Mouse (Mus musculus): ENCODE results near the gene Kyat3. TPM values are rescaled to one million over a fixed set of nuclear protein-coding genes. Genes with fewer than 3 reads are reported as not detected.

The Kyat3 gene
- total and polyA plus RNA-seq, 3 experiments = 11.7 to 25.6 TPM; not detected in 1

DNA sequence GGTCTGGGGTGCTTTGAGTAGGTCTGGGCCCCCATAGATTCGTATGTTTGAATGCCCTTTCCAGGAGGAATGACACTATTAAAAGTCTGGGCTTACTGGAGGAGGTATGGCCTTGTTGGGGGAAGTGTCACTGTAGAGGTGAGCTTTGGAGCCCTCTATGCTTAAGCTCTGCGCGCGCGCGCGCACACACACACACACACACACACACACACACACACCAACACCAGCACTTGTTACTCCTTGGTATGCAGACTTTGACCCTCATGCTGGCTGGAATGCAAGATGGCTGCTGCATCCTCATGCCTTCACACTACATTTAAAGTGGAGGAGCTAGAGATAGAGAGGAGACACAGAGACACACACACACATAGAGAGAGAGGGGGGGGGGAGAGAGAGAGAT is 46.8 kb downstream of the Kyat3 start:
- Histone ChIP-seq H3K27ac (ENCODE audit: control insufficient read depth, low read depth, low read length) (no peak overlapping the region), H3K27me3 (ENCODE audit: control insufficient read depth in 1 of 2, insufficient read depth in 2 of 2, low read length in 2 of 2) (no peaks in the 10 kb centered on the region), H3K79me2 (ENCODE audit: control insufficient read depth, insufficient read depth, low read length, poor library complexity) (no peaks in the 10 kb centered on the region), H3K4me1 (ENCODE audit: control insufficient read depth in 1 of 2, insufficient read depth in 2 of 2, low read length in 2 of 2) (no peaks in the 10 kb centered on the region), H3K4me3 (ENCODE audit: control insufficient read depth in 1 of 2, insufficient read depth in 1 of 2, low read depth in 2 of 2, low read length in 2 of 2) (no peak overlapping the region), H3K36me3 (ENCODE audit: control insufficient read depth in 1 of 2, insufficient read depth in 2 of 2, low read length in 2 of 2) (no peaks in the 10 kb centered on the region), H3K9me3 (replicated peaks; ENCODE audit: insufficient read depth, low read length) (no peaks in the 10 kb centered on the region), H3K9ac (ENCODE audit: control insufficient read depth, low read depth, low read length, poor library complexity, severe bottlenecking) (no peak overlapping the region)
- no peak for TF ChIP-seq UBTF (IDR thresholded peaks at IDR 0.05; ENCODE audit: borderline replicate concordance, insufficient read depth, low read depth, low read length)
- TF ChIP-seq POLR2A (IDR thresholded peaks at IDR 0.05; ENCODE audit: control insufficient read depth in 1 of 2, insufficient read depth in 1 of 2, low read depth in 1 of 2, low read length in 2 of 2, poor library complexity in 1 of 2) = no peak
- TF ChIP-seq TAL1 (IDR thresholded peaks at IDR 0.05; ENCODE audit: low read length) = no peak
- TF ChIP-seq POLR2AphosphoS5 (IDR thresholded peaks at IDR 0.05; ENCODE audit: borderline replicate concordance, low read depth, low read length) = no peak
- no peak for TF ChIP-seq E2F4 (IDR thresholded peaks at IDR 0.05; ENCODE audit: borderline replicate concordance, low read depth, low read length)
- TF ChIP-seq CTCF (IDR thresholded peaks at IDR 0.05 in 2 of 3, conservative IDR thresholded peaks at IDR 0.05 in 1 of 3; ENCODE audit: control insufficient read depth in 1 of 3, insufficient read depth in 1 of 3, low read depth in 2 of 3, low read length in 3 of 3, poor library complexity in 1 of 3, severe bottlenecking in 1 of 3) = no peak
- TF ChIP-seq USF1 (IDR thresholded peaks at IDR 0.05; ENCODE audit: low read depth, low read length) = no peak
- no peak for TF ChIP-seq BHLHE40 (IDR thresholded peaks at IDR 0.05; ENCODE audit: borderline replicate concordance, low read depth, low read length)
- no peak for TF ChIP-seq ZC3H11A (IDR thresholded peaks at IDR 0.05; ENCODE audit: low read depth, low read length)
- TF ChIP-seq TCF12 (IDR thresholded peaks at IDR 0.05; ENCODE audit: low read depth, low read length) = no peak
- no peak for TF ChIP-seq GABPA (IDR thresholded peaks at IDR 0.05; ENCODE audit: low read depth, low read length)
- no peak for TF ChIP-seq ETS1 (IDR thresholded peaks at IDR 0.05; ENCODE audit: low read depth, low read length)
- no peak for TF ChIP-seq RCOR1 (IDR thresholded peaks at IDR 0.05; ENCODE audit: low read depth, low read length)
- TF ChIP-seq ZNF384 (IDR thresholded peaks at IDR 0.05; ENCODE audit: low read depth, low read length) = no peak
- DNase-seq (ENCODE audit: low read depth, low spot score) = no peak

- Histone ChIP-seq H3K9ac (ENCODE audit: control insufficient read depth, low read depth, low read length, poor library complexity, severe bottlenecking) (no peak overlapping the region), H3K79me2 (ENCODE audit: control insufficient read depth, insufficient read depth, low read length, poor library complexity) (no peaks in the 10 kb centered on the region), H3K4me1 (ENCODE audit: control insufficient read depth in 1 of 2, insufficient read depth in 2 of 2, low read length in 2 of 2) (no peaks in the 10 kb centered on the region), H3K27me3 (ENCODE audit: control insufficient read depth in 1 of 2, insufficient read depth in 2 of 2, low read length in 2 of 2) (no peaks in the 10 kb centered on the region), H3K36me3 (ENCODE audit: control insufficient read depth in 1 of 2, insufficient read depth in 2 of 2, low read length in 2 of 2) (no peaks in the 10 kb centered on the region), H3K4me3 (ENCODE audit: control insufficient read depth in 1 of 2, insufficient read depth in 1 of 2, low read depth in 2 of 2, low read length in 2 of 2) (no peak overlapping the region), H3K9me3 (replicated peaks; ENCODE audit: insufficient read depth, low read length) (no peaks in the 10 kb centered on the region), H3K27ac (ENCODE audit: control insufficient read depth, low read depth, low read length) (no peak overlapping the region)
- no peak for DNase-seq (ENCODE audit: low read depth, low spot score)
- TF ChIP-seq TBP (IDR thresholded peaks at IDR 0.05; ENCODE audit: low read depth, low read length) = no peak
- no peak for TF ChIP-seq NRF1 (IDR thresholded peaks at IDR 0.05; ENCODE audit: insufficient read depth, low read depth, low read length, poor library complexity, severe bottlenecking)
- TF ChIP-seq USF1 (IDR thresholded peaks at IDR 0.05; ENCODE audit: low read depth, low read length) = no peak
- TF ChIP-seq KAT2A (conservative IDR thresholded peaks at IDR 0.05; ENCODE audit: low read depth, low read length) = no peak
- no peak for TF ChIP-seq POLR2A (IDR thresholded peaks at IDR 0.05; ENCODE audit: control insufficient read depth in 1 of 2, insufficient read depth in 1 of 2, low read depth in 1 of 2, low read length in 2 of 2, poor library complexity in 1 of 2)
- TF ChIP-seq CHD1 (IDR thresholded peaks at IDR 0.05; ENCODE audit: low read depth, low read length) = no peak
- no peak for TF ChIP-seq CTCF (IDR thresholded peaks at IDR 0.05 in 2 of 3, conservative IDR thresholded peaks at IDR 0.05 in 1 of 3; ENCODE audit: control insufficient read depth in 1 of 3, insufficient read depth in 1 of 3, low read depth in 2 of 3, low read length in 3 of 3, poor library complexity in 1 of 3, severe bottlenecking in 1 of 3)
- no peak for TF ChIP-seq BHLHE40 (IDR thresholded peaks at IDR 0.05; ENCODE audit: borderline replicate concordance, low read depth, low read length)
- TF ChIP-seq MEF2A (IDR thresholded peaks at IDR 0.05; ENCODE audit: extremely low read depth, insufficient replicate concordance, low read depth, low read length, poor library complexity, severe bottlenecking) = no peak
- TF ChIP-seq E2F4 (IDR thresholded peaks at IDR 0.05; ENCODE audit: borderline replicate concordance, low read depth, low read length) = no peak
- TF ChIP-seq EP300 (IDR thresholded peaks at IDR 0.05; ENCODE audit: low read depth in 1 of 2, low read length in 2 of 2) = no peak
- TF ChIP-seq TAL1 (IDR thresholded peaks at IDR 0.05; ENCODE audit: low read length) = no peak
- TF ChIP-seq ZMIZ1 (IDR thresholded peaks at IDR 0.05; ENCODE audit: low read depth, low read length) = no peak
- no peak for TF ChIP-seq TCF12 (IDR thresholded peaks at IDR 0.05; ENCODE audit: low read depth, low read length)
- no peak for TF ChIP-seq MAX (IDR thresholded peaks at IDR 0.05; ENCODE audit: low read length)
- TF ChIP-seq ELF1 (IDR thresholded peaks at IDR 0.05; ENCODE audit: low read depth, low read length) = no peak
- TF ChIP-seq SMC3 (IDR thresholded peaks at IDR 0.05; ENCODE audit: low read depth, low read length) = no peak
- no peak for TF ChIP-seq SIN3A (IDR thresholded peaks at IDR 0.05; ENCODE audit: low read length)
These were observed 48.3 kb downstream of the Kyat3 start for GRCm38 (mm10) chr3:142749131-142749530.

All from MEL (cell line).